9 mouse cellular contexts compared by ENCODE assay signal in genomic region chr1:87292420-87293190, GRCm38 (mm10). TPM values are rescaled to one million over a fixed set of nuclear protein-coding genes. Genes with fewer than 3 reads are reported as not detected.
DNase-seq lines count a peak whose midpoint lies in the region; ATAC-seq and TF ChIP-seq lines count a peak whose summit lies in the region.
"Had no signal": no experiment of that assay in that cellular context is flagged by ENCODE, and none has a peak within 500 bp of the region (broad histone marks: within the 10 kb centered on the region; RNA-seq: fewer than 3 reads in every experiment).

No protein-coding gene starts in this region.

- peak in 1 of 2 experiments; percentile 51; a peak in 2 of 4 replicates for TF ChIP-seq CTCF in CH12.LX (conservative IDR thresholded peaks at IDR 0.05 in 1 of 2, IDR thresholded peaks at IDR 0.05 in 1 of 2; ENCODE audit: low read depth in 2 of 2, low read length in 2 of 2)

- H3K36me3 ChIP-seq in CH12.LX (replicated peaks in 1 of 2; ENCODE audit: control insufficient read depth in 1 of 2, insufficient read depth in 1 of 2, low read length in 1 of 2), result no peaks in the 10 kb centered on the region
- no peaks in the 10 kb centered on the region for H3K36me3 ChIP-seq in embryonic facial prominence, embryonic 10.5 days (replicated peaks)
- no peaks in the 10 kb centered on the region for H3K36me3 ChIP-seq in forebrain, embryonic 16.5 days (ENCODE audit: control insufficient read depth, insufficient read depth)
- H3K36me3 ChIP-seq: limb, embryonic 12.5 days had no signal

- in situ Hi-C loops in CH12.LX (cut with MboI; ENCODE audit: low pct_ligation_motif_present, low pct_unique_long_range_greater_than_20kb, low sequenced_read_pairs), result no loop called here

- H3K79me2 ChIP-seq in CH12.LX (replicated peaks; ENCODE audit: control insufficient read depth, extremely low read depth, insufficient read depth, poor library complexity, severe bottlenecking), result no peaks in the 10 kb centered on the region

- WGBS in embryonic facial prominence, embryonic 10.5 days, result 63% methylated on average over 15 of the region's 15 CpGs
- WGBS in forebrain, embryonic 16.5 days, result 68% methylated on average over 15 of the region's 15 CpGs

- TF ChIP-seq EP300 in CH12.LX (IDR thresholded peaks at IDR 0.05; ENCODE audit: low read length), result no peak

- no peak for ATAC-seq in forebrain, embryonic 16.5 days

- no peaks in the 10 kb centered on the region for H3K9me3 ChIP-seq in CH12.LX (replicated peaks; ENCODE audit: low read length)
- H3K9me3 ChIP-seq in embryonic facial prominence, embryonic 10.5 days, result no peaks in the 10 kb centered on the region
- no peaks in the 10 kb centered on the region for H3K9me3 ChIP-seq in forebrain, embryonic 16.5 days (ENCODE audit: control insufficient read depth, low read length)
- H3K9me3 ChIP-seq: limb, embryonic 12.5 days had no signal

- no peaks in the 10 kb centered on the region; a peak in 1 of 4 replicates for H3K4me1 ChIP-seq in CH12.LX (ENCODE audit: control insufficient read depth in 1 of 2, insufficient read depth in 2 of 2)
- H3K4me1 ChIP-seq in embryonic facial prominence, embryonic 10.5 days, result peaks cover 2% of the 10 kb centered on the region; the same call in 1 of the 2 replicates
- H3K4me1 ChIP-seq in forebrain, embryonic 16.5 days (replicated peaks; ENCODE audit: control insufficient read depth, insufficient read depth, low read length), result no peaks in the 10 kb centered on the region
- H3K4me1 ChIP-seq: limb, embryonic 12.5 days had no signal

- DNase-seq in CH12.LX (ENCODE audit: extremely low read depth) (no peak), ZHBTc4 (ENCODE audit: low read depth, low spot score) (peak; percentile 73)
- peak; percentile 35 for DNase-seq in embryonic facial prominence, embryonic 10.5 days (ENCODE audit: low spot score)
- DNase-seq in heart, postnatal 4 days, result peak; percentile 62
- DNase-seq in layer of hippocampus, postnatal 36 days, result peak; percentile 31 to 39
- DNase-seq in ovary, postnatal 36 days (ENCODE audit: low spot score), result peak; percentile 47
- DNase-seq in thymus, postnatal 10 days (ENCODE audit: low spot score in 2 of 2), result no peak

- H3K27me3 ChIP-seq in CH12.LX (replicated peaks), result no peaks in the 10 kb centered on the region
- H3K27me3 ChIP-seq in embryonic facial prominence, embryonic 10.5 days (replicated peaks; ENCODE audit: low read depth, poor library complexity, severe bottlenecking), result no peaks in the 10 kb centered on the region
- H3K27me3 ChIP-seq in forebrain, embryonic 16.5 days (replicated peaks; ENCODE audit: control insufficient read depth, insufficient read depth, low read length), result no peaks in the 10 kb centered on the region
- H3K27me3 ChIP-seq: limb, embryonic 12.5 days had no signal

- dilution Hi-C loops in CH12.LX (cut with MboI; ENCODE audit: extremely low pct_ligation_motif_present, extremely low pct_unique_long_range_greater_than_20kb, low sequenced_read_pairs), result no loop called here

- no peak overlapping the region for H3K4me2 ChIP-seq in CH12.LX (ENCODE audit: insufficient read depth, low read depth, poor library complexity, severe bottlenecking)
- no peak overlapping the region for H3K4me2 ChIP-seq in forebrain, embryonic 16.5 days (ENCODE audit: low read length)
- H3K4me2 ChIP-seq: limb, embryonic 12.5 days had no signal

- H3K9ac ChIP-seq in CH12.LX (ENCODE audit: insufficient read depth, low read depth), result no peak overlapping the region
- no peak overlapping the region for H3K9ac ChIP-seq in forebrain, embryonic 16.5 days (replicated peaks; ENCODE audit: low read depth, low read length)
- H3K9ac ChIP-seq: limb, embryonic 12.5 days had no signal

- no peak overlapping the region for H3K27ac ChIP-seq in CH12.LX (ENCODE audit: insufficient read depth, low read depth)
- H3K27ac ChIP-seq in embryonic facial prominence, embryonic 10.5 days (replicated peaks), result no peak overlapping the region
- H3K27ac ChIP-seq in forebrain, embryonic 16.5 days (ENCODE audit: low read length), result no peak overlapping the region
- H3K27ac ChIP-seq: limb, embryonic 12.5 days had no signal

- peak; percentile 43 for TF ChIP-seq RAD21 in CH12.LX (IDR thresholded peaks at IDR 0.05; ENCODE audit: low read depth, low read length)

- no peak overlapping the region for H3K4me3 ChIP-seq in CH12.LX (replicated peaks in 1 of 3; ENCODE audit: low read depth in 2 of 3, low read length in 2 of 3, poor library complexity in 1 of 3)
- no peak overlapping the region for H3K4me3 ChIP-seq in embryonic facial prominence, embryonic 10.5 days
- H3K4me3 ChIP-seq in forebrain, embryonic 16.5 days (replicated peaks; ENCODE audit: low read length), result no peak overlapping the region
- H3K4me3 ChIP-seq: limb, embryonic 12.5 days had no signal

- TF ChIP-seq POLR2A in CH12.LX (IDR thresholded peaks at IDR 0.05; ENCODE audit: low read depth, low read length), result no peak

TF ChIP-seq in CH12.LX, 34 proteins besides CTCF, POLR2A, EP300 and RAD21:
- TF ChIP-seq SMC3 (IDR thresholded peaks at IDR 0.05; ENCODE audit: low read depth, low read length), result peak; percentile 25
- TF ChIP-seq MYC (IDR thresholded peaks at IDR 0.05; ENCODE audit: low read depth, low read length), result no peak

RNA-seq across cellular contexts. Expression of gene Efhd1, which starts 28.4 kb away (rescaled TPM):
- total RNA-seq in CH12.LX (2012; rRNA removed) (0.25 and 1.2 TPM in 2 replicates), CH12.LX (2014; rRNA removed) (0.12 and 0.22 TPM in 2 replicates)
- polyA plus RNA-seq in CH12.LX (2012; ENCODE audit: insufficient read length, low read depth), result 0.13 TPM in 1 of 2 replicates, not detected in the other
- polyA plus RNA-seq in embryonic facial prominence, embryonic 10.5 days (2016; fragmentation: Nextera tagmentation; extraction: Ambion mirVana), result 0.69 and 0.77 TPM in 2 replicates
- 1 to 10 TPM; 2.6 to 3.0 TPM for total RNA-seq in heart, postnatal 4 days (2021)
- total RNA-seq in layer of hippocampus, postnatal 36 days (2021), result 10 to 100 TPM; 17.1 to 17.9 TPM
- 0.66 and 1.4 TPM in 2 replicates for polyA plus RNA-seq in forebrain, embryonic 16.5 days (2015; fragmentation: Nextera tagmentation; extraction: Ambion mirVana)

RNA-seq across cellular contexts. Expression of gene Gigyf2, which starts 34.2 kb away (rescaled TPM):
- total RNA-seq in CH12.LX (2012; rRNA removed), result 74.7 and 93.5 TPM in 2 replicates
- 84.5 and 87.3 TPM in 2 replicates for total RNA-seq in CH12.LX (2014; rRNA removed)
- polyA plus RNA-seq in CH12.LX (2012; ENCODE audit: insufficient read length, low read depth), result 156 and 173 TPM in 2 replicates
- 49.7 and 55.2 TPM in 2 replicates for polyA plus RNA-seq in embryonic facial prominence, embryonic 10.5 days (2016; fragmentation: Nextera tagmentation; extraction: Ambion mirVana)
- 10 to 100 TPM; 46.6 to 46.9 TPM for total RNA-seq in heart, postnatal 4 days (2021)
- total RNA-seq in layer of hippocampus, postnatal 36 days (2021), result 100 to 1,000 TPM; 121 to 130 TPM
- polyA plus RNA-seq in forebrain, embryonic 16.5 days (2015; fragmentation: Nextera tagmentation; extraction: Ambion mirVana), result 70.1 and 70.2 TPM in 2 replicates

Comparison
In these comparisons a context has a peak if more than half of its experiments do, and no peak if none do; other contexts are left out.
1. DNase-seq: peak in ZHBTc4 (single experiment), embryonic facial prominence, embryonic 10.5 days (single experiment), heart, postnatal 4 days (single experiment), layer of hippocampus, postnatal 36 days (2 of 2) and ovary, postnatal 36 days (single experiment); none in CH12.LX (single experiment) and thymus, postnatal 10 days (0 of 2).
2. RNA of gene Efhd1, which starts 28.4 kb away (total RNA-seq): 17.1 to 17.9 TPM in layer of hippocampus, postnatal 36 days; 2.6 to 3.0 TPM in heart, postnatal 4 days and 0.12 to 1.2 TPM in CH12.LX; every median in the first group is over 4 times any median in the second.